Mouse (Mus musculus): ENCODE data around the gene Nr1i3. TPM values are rescaled to one million over a fixed set of nuclear protein-coding genes. Genes with fewer than 3 reads are reported as not detected.
A peak's percentile ranks its signal among the peaks of the same experiment; 100 is the strongest.

Nr1i3 gene
- total and polyA plus RNA-seq, 3 experiments = 0.24 to 1.7 TPM; not detected in 1

- Histone ChIP-seq H3K79me2 (ENCODE audit: control insufficient read depth, insufficient read depth, low read length, poor library complexity) (no peaks in the 10 kb centered on the region), H3K27me3 (ENCODE audit: control insufficient read depth in 1 of 2, insufficient read depth in 2 of 2, low read length in 2 of 2) (no peaks in the 10 kb centered on the region), H3K9ac (ENCODE audit: control insufficient read depth, low read depth, low read length, poor library complexity, severe bottlenecking) (no peak overlapping the region), H3K27ac (ENCODE audit: control insufficient read depth, low read depth, low read length) (no peak overlapping the region), H3K36me3 (ENCODE audit: control insufficient read depth in 1 of 2, insufficient read depth in 2 of 2, low read length in 2 of 2) (peaks cover 0 to 5% of the 10 kb centered on the region in 2 experiments; a peak in 2 of 4 replicates), H3K9me3 (replicated peaks; ENCODE audit: insufficient read depth, low read length) (no peaks in the 10 kb centered on the region), H3K4me1 (ENCODE audit: control insufficient read depth in 1 of 2, insufficient read depth in 2 of 2, low read length in 2 of 2) (peaks cover 0 to 9% of the 10 kb centered on the region in 2 experiments; a peak in 2 of 4 replicates), H3K4me3 (ENCODE audit: control insufficient read depth in 1 of 2, insufficient read depth in 1 of 2, low read depth in 2 of 2, low read length in 2 of 2) (no peak overlapping the region)
- no peak for DNase-seq (ENCODE audit: low read depth, low spot score)
- TF ChIP-seq EP300 (IDR thresholded peaks at IDR 0.05; ENCODE audit: low read depth in 1 of 2, low read length in 2 of 2) (no peak), POLR2AphosphoS5 (IDR thresholded peaks at IDR 0.05; ENCODE audit: borderline replicate concordance, low read depth, low read length) (no peak), USF1 (IDR thresholded peaks at IDR 0.05; ENCODE audit: low read depth, low read length) (no peak), NELFE (IDR thresholded peaks at IDR 0.05; ENCODE audit: low read depth, low read length) (no peak), TCF12 (IDR thresholded peaks at IDR 0.05; ENCODE audit: low read depth, low read length) (no peak), MYB (IDR thresholded peaks at IDR 0.05; ENCODE audit: low read depth, low read length) (no peak)
Measured at GRCm38 (mm10) chr1:171183620-171184019, 30.1 kb upstream of the Nr1i3 start.

- Histone ChIP-seq H3K9me3 (replicated peaks; ENCODE audit: insufficient read depth, low read length) (no peaks in the 10 kb centered on the region), H3K27me3 (ENCODE audit: control insufficient read depth in 1 of 2, insufficient read depth in 2 of 2, low read length in 2 of 2) (no peaks in the 10 kb centered on the region), H3K79me2 (ENCODE audit: control insufficient read depth, insufficient read depth, low read length, poor library complexity) (no peaks in the 10 kb centered on the region), H3K9ac (ENCODE audit: control insufficient read depth, low read depth, low read length, poor library complexity, severe bottlenecking) (peak overlapping the region; percentile 12; the same call in 1 of the 2 replicates), H3K36me3 (ENCODE audit: control insufficient read depth in 1 of 2, insufficient read depth in 2 of 2, low read length in 2 of 2) (peaks cover 0 to 5% of the 10 kb centered on the region in 2 experiments; a peak in 2 of 4 replicates), H3K4me3 (ENCODE audit: control insufficient read depth in 1 of 2, insufficient read depth in 1 of 2, low read depth in 2 of 2, low read length in 2 of 2) (no peak overlapping the region), H3K27ac (ENCODE audit: control insufficient read depth, low read depth, low read length) (no peak overlapping the region), H3K4me1 (ENCODE audit: control insufficient read depth in 1 of 2, insufficient read depth in 2 of 2, low read length in 2 of 2) (peaks cover 0 to 9% of the 10 kb centered on the region in 2 experiments; a peak in 2 of 4 replicates)
- peak; percentile 19 for TF ChIP-seq RAD21 (IDR thresholded peaks at IDR 0.05; ENCODE audit: low read depth, low read length)
- peak; percentile 10; the same call in 1 of the 2 replicates for TF ChIP-seq USF1 (IDR thresholded peaks at IDR 0.05; ENCODE audit: low read depth, low read length)
- TF ChIP-seq SMC3 (IDR thresholded peaks at IDR 0.05; ENCODE audit: low read depth, low read length) = peak; percentile 50
- TF ChIP-seq UBTF (IDR thresholded peaks at IDR 0.05; ENCODE audit: borderline replicate concordance, insufficient read depth, low read depth, low read length) = no peak
- no peak for TF ChIP-seq USF2 (IDR thresholded peaks at IDR 0.05; ENCODE audit: borderline replicate concordance in 1 of 2, insufficient read depth in 1 of 2, low read depth in 1 of 2, low read length in 2 of 2)
- TF ChIP-seq CTCF (IDR thresholded peaks at IDR 0.05 in 2 of 3, conservative IDR thresholded peaks at IDR 0.05 in 1 of 3; ENCODE audit: control insufficient read depth in 1 of 3, insufficient read depth in 1 of 3, low read depth in 2 of 3, low read length in 3 of 3, poor library complexity in 1 of 3, severe bottlenecking in 1 of 3) = peak; percentile 31 to 53 (median 37)
- TF ChIP-seq GATA1 (IDR thresholded peaks at IDR 0.05; ENCODE audit: low read depth, low read length) = 0 out of 2 replicates have a peak, but pooled peaks have one; percentile 11
- DNase-seq (ENCODE audit: low read depth, low spot score) = peak; percentile 71
Measured at GRCm38 (mm10) chr1:171184314-171184713, 29.5 kb upstream of the Nr1i3 start.

- Histone ChIP-seq H3K4me1 (ENCODE audit: control insufficient read depth in 1 of 2, insufficient read depth in 2 of 2, low read length in 2 of 2) (peaks cover 0 to 9% of the 10 kb centered on the region in 2 experiments; a peak in 2 of 4 replicates), H3K27ac (ENCODE audit: control insufficient read depth, low read depth, low read length) (no peak overlapping the region)
- DNase-seq (ENCODE audit: low read depth, low spot score) = no peak
Measured at GRCm38 (mm10) chr1:171185655-171186054, 28.1 kb upstream of the Nr1i3 start.

More at GRCm38 (mm10) chr1:171185655-171186054, 28.1 kb upstream of the Nr1i3 start:
- Histone ChIP-seq H3K9me3 (replicated peaks; ENCODE audit: insufficient read depth, low read length) (no peaks in the 10 kb centered on the region), H3K79me2 (ENCODE audit: control insufficient read depth, insufficient read depth, low read length, poor library complexity) (no peaks in the 10 kb centered on the region), H3K36me3 (ENCODE audit: control insufficient read depth in 1 of 2, insufficient read depth in 2 of 2, low read length in 2 of 2) (peaks cover 0 to 5% of the 10 kb centered on the region in 2 experiments; a peak in 2 of 4 replicates), H3K27me3 (ENCODE audit: control insufficient read depth in 1 of 2, insufficient read depth in 2 of 2, low read length in 2 of 2) (no peaks in the 10 kb centered on the region), H3K4me3 (ENCODE audit: control insufficient read depth in 1 of 2, insufficient read depth in 1 of 2, low read depth in 2 of 2, low read length in 2 of 2) (no peak overlapping the region), H3K9ac (ENCODE audit: control insufficient read depth, low read depth, low read length, poor library complexity, severe bottlenecking) (no peak overlapping the region)
- TF ChIP-seq SMC3 (IDR thresholded peaks at IDR 0.05; ENCODE audit: low read depth, low read length) = no peak
- TF ChIP-seq RCOR1 (IDR thresholded peaks at IDR 0.05; ENCODE audit: low read depth, low read length) = no peak

Measured in MEL (cell line).